Mouse (Mus musculus) gastrocnemius, adult 8-10 months (tissue): ENCODE measurements around the gene Raph1. TPM values are rescaled to one million over a fixed set of nuclear protein-coding genes. Genes with fewer than 3 reads are reported as not detected.
"Not testable (repeated sequence)": the region's sequence is repeated elsewhere in the genome, so short reads cannot be mapped to it uniquely, and the experiment has no call there.

ENCODE experiments used
- DNase-seq, 2 experiments: peaks; one replicate each; pipeline ENCODE4 v3.0.0; 2022; ENCODE audit warnings: low spot score in 2 of 2
- microRNA-seq: library from miRNA; unstranded; fragments of <30 nt; microRNA quantifications from one replicate; pipeline ENCODE4 v1.2.0, GENCODE M21; 2022
- total RNA-seq, 4 experiments: library from RNA; stranded (reverse); gene quantifications; 2 replicates each; pipeline ENCODE4 v1.2.4; 2022

The Raph1 gene
- total RNA-seq, 4 experiments from 2014 or later, result 19.6 to 31.0 (median 24.1) TPM

- no peak for DNase-seq
Observed at GRCm38 (mm10) chr1:60447067-60447466, 119.8 kb downstream of the Raph1 start.

DNA sequence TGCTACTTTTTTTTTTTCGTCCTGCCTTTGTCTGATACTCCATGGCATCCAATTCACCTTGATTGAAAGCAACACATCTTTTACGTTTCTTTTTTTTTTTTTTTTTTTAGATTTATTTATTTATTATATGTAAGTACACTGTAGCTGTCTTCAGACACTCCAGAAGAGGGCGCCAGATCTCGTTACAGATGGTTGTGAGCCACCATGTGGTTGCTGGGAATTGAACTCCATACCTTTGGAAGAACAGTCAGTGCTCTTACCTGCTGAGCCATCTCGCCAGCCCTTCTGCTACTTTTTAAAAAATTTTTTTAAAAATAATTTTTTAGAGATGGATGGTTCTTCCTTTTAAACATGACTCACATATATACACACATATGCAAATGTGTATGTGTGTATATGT lies 125.5 kb downstream of the Raph1 start:
- DNase-seq, result not testable (repeated sequence)

- no peak for DNase-seq
Observed at GRCm38 (mm10) chr1:60432497-60432896, 134.4 kb downstream of the Raph1 start.

Small RNA genes within 50 kb of the gene (microRNA-seq; reads per million reads assigned to microRNA genes)
- not detected for gene Gm23762

Other genes with a start within 250 kb of the Raph1 start
- 1 to 10 TPM; 3.7 to 5.2 (median 5.1) TPM for gene Cyp20a1, start 223.8 kb downstream of the Raph1 start, total RNA-seq
- gene Abi2, start 157.5 kb downstream of the Raph1 start, total RNA-seq, result 10 to 100 TPM in 2 of 4 experiments, 1 to 10 TPM in 2; 3.2 to 17.3 (median 9.1) TPM
- gene Cd28, start 149.7 kb upstream of the Raph1 start, total RNA-seq, result 1 to 10 TPM; 2.4 to 4.7 (median 4.1) TPM